Mouse (Mus musculus): ENCODE measurements at regions not wholly inside any gene's neighbourhood (a gene's known extent, or its start where the extent isn't known, plus 50 kb on each side); places are given as distances from the start of the nearest gene placed in this dataset.

- intact Hi-C loops (cut with DNase I; ENCODE audit: low total_unique reads), result no loop called here
These were observed 157.3 kb upstream of the Map3k1 start for GRCm38 (mm10) chr13:111966113-111966512.

GRCm38 (mm10) chr13:111966627-111967026, 157.8 kb upstream of the Map3k1 start:
- DNase-seq, result no peak
- intact Hi-C loops (cut with DNase I; ENCODE audit: low total_unique reads), result no loop called here

More at GRCm38 (mm10) chr13:111966113-111966512, 157.3 kb upstream of the Map3k1 start:
- DNase-seq, result no peak

GRCm38 (mm10) chr13:111968197-111968596, 159.4 kb upstream of the Map3k1 start:
- intact Hi-C loops (cut with DNase I; ENCODE audit: low total_unique reads), result no loop called here
- DNase-seq, result no peak

GRCm38 (mm10) chr13:111974282-111974681, 165.5 kb upstream of the Map3k1 start:
- DNase-seq, result no peak
- intact Hi-C loops (cut with DNase I; ENCODE audit: low total_unique reads), result no loop called here

GRCm38 (mm10) chr13:111975549-111975948, 166.8 kb upstream of the Map3k1 start:
- intact Hi-C loops (cut with DNase I; ENCODE audit: low total_unique reads), result no loop called here
- DNase-seq, result no peak

- intact Hi-C loops (cut with DNase I; ENCODE audit: low total_unique reads), result no loop called here
- no peak for DNase-seq
These were observed 169.2 kb upstream of the Map3k1 start for GRCm38 (mm10) chr13:111977769-111978674.

- intact Hi-C loops (cut with DNase I; ENCODE audit: low total_unique reads), result no loop called here
- no peak for DNase-seq
These were observed 169.9 kb upstream of the Map3k1 start for GRCm38 (mm10) chr13:111978675-111979020.

GRCm38 (mm10) chr13:111979428-111980204, 170.8 kb upstream of the Map3k1 start:
- DNase-seq, result peak; percentile 12
- intact Hi-C loops (cut with DNase I; ENCODE audit: low total_unique reads), result no loop called here

- intact Hi-C loops (cut with DNase I; ENCODE audit: low total_unique reads), result no loop called here
- no peak for DNase-seq
These were observed 171.4 kb upstream of the Map3k1 start for GRCm38 (mm10) chr13:111980205-111980595.

GRCm38 (mm10) chr13:111981103-111981502, 172.3 kb upstream of the Map3k1 start:
- intact Hi-C loops (cut with DNase I; ENCODE audit: low total_unique reads), result no loop called here
- no peak for DNase-seq

- intact Hi-C loops (cut with DNase I; ENCODE audit: low total_unique reads), result no loop called here
- no peak for DNase-seq
These were observed 174.1 kb upstream of the Map3k1 start for GRCm38 (mm10) chr13:111982796-111983460.

GRCm38 (mm10) chr13:111984081-111984574, 175.3 kb upstream of the Map3k1 start:
- DNase-seq, result no peak
- intact Hi-C loops (cut with DNase I; ENCODE audit: low total_unique reads), result no loop called here

GRCm38 (mm10) chr13:111985406-111985805, 176.6 kb upstream of the Map3k1 start:
- intact Hi-C loops (cut with DNase I; ENCODE audit: low total_unique reads), result no loop called here

GRCm38 (mm10) chr13:111986681-111987080, 177.9 kb upstream of the Map3k1 start:
- intact Hi-C loops (cut with DNase I; ENCODE audit: low total_unique reads), result no loop called here

More at GRCm38 (mm10) chr13:111985406-111985805, 176.6 kb upstream of the Map3k1 start:
- no peak for DNase-seq

GRCm38 (mm10) chr13:111987420-111987819, 178.6 kb upstream of the Map3k1 start:
- intact Hi-C loops (cut with DNase I; ENCODE audit: low total_unique reads), result no loop called here
- no peak for DNase-seq

More at GRCm38 (mm10) chr13:111986681-111987080, 177.9 kb upstream of the Map3k1 start:
- no peak for DNase-seq

GRCm38 (mm10) chr13:111990913-111991534, 182.2 kb upstream of the Map3k1 start:
- intact Hi-C loops (cut with DNase I; ENCODE audit: low total_unique reads), result no loop called here
- no peak for DNase-seq

- DNase-seq, result no peak
- intact Hi-C loops (cut with DNase I; ENCODE audit: low total_unique reads), result no loop called here
These were observed 183.5 kb upstream of the Map3k1 start for GRCm38 (mm10) chr13:111992075-111992847.

- intact Hi-C loops (cut with DNase I; ENCODE audit: low total_unique reads), result no loop called here
- no peak for DNase-seq
These were observed 186.2 kb upstream of the Map3k1 start for GRCm38 (mm10) chr13:111994862-111995490.

All from gastrocnemius, postnatal 14 days (tissue).